Mouse (Mus musculus) CH12.LX (cell line): ENCODE data around the gene Cdkl4. TPM values are rescaled to one million over a fixed set of nuclear protein-coding genes. Genes with fewer than 3 reads are reported as not detected.
A peak's percentile ranks its signal among the peaks of the same experiment; 100 is the strongest.

ENCODE experiments used
- DNase-seq: peaks from one replicate; pipeline ENCODE4 v3.0.0-alpha.2; 2013; ENCODE audit errors: extremely low read depth
- H3K27ac ChIP-seq: 2 replicates; pipeline ENCODE4 v1.5.1; 2012; ENCODE audit warnings: low read depth, mild to moderate bottlenecking, control low read depth, moderate library complexity; ENCODE audit not compliant: insufficient read depth
- H3K27me3 ChIP-seq: replicated peaks from 2 replicates; pipeline ENCODE3; 2012; ENCODE audit warnings: inconsistent platforms
- H3K36me3 ChIP-seq, 2 experiments: replicated peaks in 1 of 2; 2 replicates each; pipeline versions ENCODE3 to v1.6.1; 2012; ENCODE audit warnings: inconsistent platforms in 1 of 2, low read length in 1 of 2, mild to moderate bottlenecking in 1 of 2, mixed read lengths in 1 of 2, moderate library complexity in 1 of 2; ENCODE audit not compliant: control insufficient read depth in 1 of 2, insufficient read depth in 1 of 2
- H3K4me1 ChIP-seq, 2 experiments: 2 replicates each; pipeline ENCODE4 v1.6.1; 2012; ENCODE audit warnings: inconsistent platforms in 1 of 2, moderate library complexity in 1 of 2; ENCODE audit not compliant: insufficient read depth in 2 of 2, control insufficient read depth in 1 of 2
- H3K4me2 ChIP-seq: 2 replicates; pipeline ENCODE4 v1.6.1; 2012; ENCODE audit warnings: low read depth, mild to moderate bottlenecking, control low read depth; ENCODE audit not compliant: poor library complexity, insufficient read depth, severe bottlenecking
- H3K4me3 ChIP-seq, 3 experiments: fragments of 150-350 bp in 1 of 3; sonication (generic) in 1 of 3; replicated peaks in 1 of 3; 2 replicates each; pipeline versions ENCODE3 to v1.5.1; 2011 to 2012; ENCODE audit warnings: low read depth in 2 of 3, low read length in 2 of 3, mild to moderate bottlenecking in 2 of 3, moderate library complexity in 2 of 3, control low read depth in 1 of 3, improper control_type of control experiment in 1 of 3, inconsistent platforms in 1 of 3, mixed read lengths in 1 of 3; ENCODE audit not compliant: poor library complexity in 1 of 3
- H3K79me2 ChIP-seq: replicated peaks from 2 replicates; pipeline ENCODE4 v1.6.1; 2012; ENCODE audit warnings: mild to moderate bottlenecking, moderate library complexity; ENCODE audit not compliant: control insufficient read depth, poor library complexity, insufficient read depth, severe bottlenecking; ENCODE audit errors: extremely low read depth
- H3K9ac ChIP-seq: 2 replicates; pipeline ENCODE4 v1.6.1; 2012; ENCODE audit warnings: low read depth, mild to moderate bottlenecking, control low read depth, moderate library complexity; ENCODE audit not compliant: insufficient read depth
- H3K9me3 ChIP-seq: replicated peaks from 2 replicates; pipeline ENCODE3; 2012; ENCODE audit warnings: low read length, inconsistent platforms, mixed read lengths
- CTCF ChIP-seq, 2 experiments: IDR thresholded peaks in 1 of 2; conservative IDR thresholded peaks in 1 of 2; 2 replicates each; pipeline ENCODE4 v1.5.1; 2011 to 2012; ENCODE audit warnings: low read depth in 2 of 2, low read length in 2 of 2, improper control_type of control experiment in 1 of 2, inconsistent platforms in 1 of 2, mild to moderate bottlenecking in 1 of 2, moderate library complexity in 1 of 2
- MAX ChIP-seq: IDR thresholded peaks from 2 replicates; pipeline ENCODE4 v1.6.1; 2011; ENCODE audit warnings: low read length, improper control_type of control experiment
- PAX5 ChIP-seq: IDR thresholded peaks from 2 replicates; pipeline ENCODE4 v1.6.1; 2012; ENCODE audit warnings: low read length, inconsistent platforms, mixed read lengths
- POLR2AphosphoS2 ChIP-seq: IDR thresholded peaks from 2 replicates; pipeline ENCODE4 v1.6.1; 2011; ENCODE audit warnings: low read depth, low read length, improper control_type of control experiment
- RAD21 ChIP-seq: IDR thresholded peaks from 2 replicates; pipeline ENCODE4 v1.6.1; 2011; ENCODE audit warnings: low read depth, mild to moderate bottlenecking, low read length, improper control_type of control experiment, moderate library complexity
- SMC3 ChIP-seq: IDR thresholded peaks from 2 replicates; pipeline ENCODE4 v1.6.1; 2011; ENCODE audit warnings: low read depth, low read length, improper control_type of control experiment
- USF2 ChIP-seq: conservative IDR thresholded peaks from 2 replicates; pipeline ENCODE4 v1.6.1; 2011; ENCODE audit warnings: low read depth, low read length, improper control_type of control experiment
- ZMIZ1 ChIP-seq: IDR thresholded peaks from 2 replicates; pipeline ENCODE4 v1.6.1; 2012; ENCODE audit warnings: low read depth, mild to moderate bottlenecking, inconsistent platforms, low read length, improper control_type of control experiment
- ZNF384 ChIP-seq: IDR thresholded peaks from 2 replicates; pipeline ENCODE4 v1.6.1; 2012; ENCODE audit warnings: low read depth, low read length, improper control_type of control experiment, inconsistent platforms
- dilution Hi-C: fragments of 300-500 bp; cut with MboI; formaldehyde crosslinking; loops from 2 replicates; pipeline ENCODE4 v1.14.3; 2020; ENCODE audit warnings: low sequenced_read_pairs; ENCODE audit not compliant: extremely low pct_unique_long_range_greater_than_20kb, extremely low pct_ligation_motif_present
- in situ Hi-C: fragments of 300-500 bp; cut with MboI; formaldehyde crosslinking; loops from 3 replicates; pipeline ENCODE4 v1.14.3; 2019; ENCODE audit warnings: low sequenced_read_pairs, low pct_ligation_motif_present, low pct_unique_long_range_greater_than_20kb, mixed read lengths
- polyA plus RNA-seq: library from polyadenylated mRNA; unstranded; fragments of >175 nt; gene quantifications from 2 replicates; pipeline ENCODE4 v1.2.1, GENCODE M21; 2012; ENCODE audit warnings: low read depth; ENCODE audit not compliant: insufficient read length
- total RNA-seq, 2 experiments: library from RNA; depleted of rRNA; stranded (reverse); fragments of 300-350 nt in 1 of 2; fragments of >200 nt in 1 of 2; gene quantifications; 2 replicates each; pipeline ENCODE4 v1.2.3; 2012 to 2014

The Cdkl4 gene
- total and polyA plus RNA-seq, 3 experiments = 0.76 to 2.0 (median 1.2) TPM

DNA sequence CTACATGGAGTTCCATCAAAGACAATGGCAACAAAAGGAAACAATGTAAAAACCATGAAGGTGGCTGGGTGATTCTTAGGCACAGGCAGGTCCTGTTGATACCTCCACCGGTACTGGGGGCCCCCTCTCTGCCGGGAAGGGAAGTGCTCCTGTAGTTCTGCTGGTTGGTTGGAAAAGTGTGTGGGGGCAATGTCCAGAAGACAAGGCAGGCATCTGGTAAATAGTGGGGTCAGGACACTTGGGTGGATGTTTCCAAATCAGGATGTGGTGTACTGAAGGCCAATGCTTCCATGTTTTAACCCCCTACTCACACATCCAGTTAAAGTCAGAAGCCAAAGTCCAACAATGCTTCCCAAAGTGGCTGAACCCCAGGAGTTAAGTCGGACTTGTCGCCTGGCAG is 17.9 kb downstream of the Cdkl4 start:
- in situ Hi-C loops (loop anchor here (10.0 to 25.0 kb wide), 2 partner anchors 75 to 272 kb away; partner anchors contain the start of genes Dhx57, Morn2 and Sos1), dilution Hi-C loops (loop anchor here (25.0 kb wide), 1 partner anchor 97 kb away; no protein-coding TSS in a partner anchor)
- Histone ChIP-seq H3K36me3 (peaks cover under 1 to 21% of the 10 kb centered on the region in 2 experiments), H3K27me3 (no peaks in the 10 kb centered on the region), H3K27ac (no peak overlapping the region), H3K9ac (no peak overlapping the region), H3K9me3 (peaks cover 2% of the 10 kb centered on the region), H3K4me1 (peaks cover 3 to 24% of the 10 kb centered on the region in 2 experiments; a peak in 3 of 4 replicates), H3K4me3 (no peak overlapping the region), H3K79me2 (peaks cover 8% of the 10 kb centered on the region), H3K4me2 (no peak overlapping the region)
- no peak for DNase-seq
- peak in 1 of 2 experiments; percentile 37; a peak in 1 of 4 replicates for TF ChIP-seq CTCF (conservative IDR thresholded peaks at IDR 0.05 in 1 of 2, IDR thresholded peaks at IDR 0.05 in 1 of 2; ENCODE audit: low read depth in 2 of 2, low read length in 2 of 2)
- no peak for TF ChIP-seq PAX5

DNA sequence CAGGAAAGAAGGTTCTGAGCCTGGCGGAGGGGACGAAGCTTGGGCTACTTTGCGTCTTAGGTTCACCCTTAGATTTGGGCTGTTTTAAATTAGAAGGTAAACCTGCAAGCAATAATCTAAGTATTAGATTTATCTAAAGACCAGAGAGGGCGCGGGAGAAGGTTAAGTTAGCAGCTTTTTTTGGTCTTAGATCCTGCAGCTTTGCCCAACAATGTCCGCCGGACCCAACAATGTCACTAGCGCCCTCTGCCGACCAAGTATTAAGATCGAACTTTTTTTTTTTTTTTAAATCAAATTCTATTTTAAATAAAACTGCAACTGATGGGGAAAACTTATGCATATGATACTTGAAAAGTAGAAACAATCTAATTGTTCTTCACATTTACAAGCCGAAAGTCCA is 18.6 kb downstream of the Cdkl4 start:
- Histone ChIP-seq H3K4me3 (no peak overlapping the region), H3K4me1 (peaks cover 4 to 29% of the 10 kb centered on the region in 2 experiments; a peak in 3 of 4 replicates), H3K4me2 (no peak overlapping the region), H3K79me2 (peaks cover 2% of the 10 kb centered on the region; the same call in 1 of the 2 replicates), H3K9ac (no peak overlapping the region), H3K36me3 (peaks cover 0 to 19% of the 10 kb centered on the region in 2 experiments), H3K9me3 (no peaks in the 10 kb centered on the region), H3K27me3 (no peaks in the 10 kb centered on the region), H3K27ac (no peak overlapping the region)
- TF ChIP-seq USF2 (no peak), CTCF (conservative IDR thresholded peaks at IDR 0.05 in 1 of 2, IDR thresholded peaks at IDR 0.05 in 1 of 2; ENCODE audit: low read depth in 2 of 2, low read length in 2 of 2) (peak; percentile 40 to 76; a peak in 2 of 4 replicates), SMC3 (peak; percentile 57), ZNF384 (peak; percentile 98), POLR2AphosphoS2 (no peak), RAD21 (peak; percentile 54), MAX (no peak)
- peak; percentile 62 for DNase-seq
- in situ Hi-C loops (loop anchor here (10.0 to 25.0 kb wide), 2 partner anchors 74 to 272 kb away; partner anchors contain the start of genes Dhx57, Morn2 and Sos1), dilution Hi-C loops (loop anchor here (25.0 kb wide), 1 partner anchor 97 kb away; no protein-coding TSS in a partner anchor)

GRCm38 (mm10) chr17:80558583-80558982 is 19.0 kb downstream of the Cdkl4 start:
- Histone ChIP-seq H3K9me3 (no peaks in the 10 kb centered on the region), H3K4me3 (no peak overlapping the region), H3K4me1 (peaks cover 5 to 31% of the 10 kb centered on the region in 2 experiments; a peak in 3 of 4 replicates), H3K9ac (no peak overlapping the region), H3K36me3 (peaks cover 0 to 19% of the 10 kb centered on the region in 2 experiments), H3K79me2 (no peaks in the 10 kb centered on the region), H3K27ac (no peak overlapping the region), H3K27me3 (no peaks in the 10 kb centered on the region), H3K4me2 (no peak overlapping the region)
- dilution Hi-C loops (loop anchor here (25.0 kb wide), 1 partner anchor 96 kb away; no protein-coding TSS in a partner anchor), in situ Hi-C loops (loop anchor here (10.0 to 25.0 kb wide), 2 partner anchors 74 to 271 kb away; partner anchors contain the start of genes Dhx57, Morn2 and Sos1)
- no peak for DNase-seq
- no peak for TF ChIP-seq ZMIZ1
- TF ChIP-seq, all 38 proteins: peak for 0
